Mouse (Mus musculus) layer of hippocampus, adult 9-10 months (tissue): ENCODE measurements around the gene Slc2a9.
A peak's percentile ranks its signal among the peaks of the same experiment; 100 is the strongest.

Experiments used
- DNase-seq: peaks from one replicate; pipeline ENCODE4 v3.0.0; 2022; ENCODE audit warnings: low spot score

The Slc2a9 gene

GRCm38 (mm10) chr5:38469891-38470578 lies 32.9 kb downstream of the Slc2a9 start:
- DNase-seq, result peak; percentile 42

GRCm38 (mm10) chr5:38466569-38467110 lies 36.3 kb downstream of the Slc2a9 start:
- no peak for DNase-seq

- DNase-seq, result no peak
Measured at GRCm38 (mm10) chr5:38461261-38461660, 41.7 kb downstream of the Slc2a9 start.

DNA sequence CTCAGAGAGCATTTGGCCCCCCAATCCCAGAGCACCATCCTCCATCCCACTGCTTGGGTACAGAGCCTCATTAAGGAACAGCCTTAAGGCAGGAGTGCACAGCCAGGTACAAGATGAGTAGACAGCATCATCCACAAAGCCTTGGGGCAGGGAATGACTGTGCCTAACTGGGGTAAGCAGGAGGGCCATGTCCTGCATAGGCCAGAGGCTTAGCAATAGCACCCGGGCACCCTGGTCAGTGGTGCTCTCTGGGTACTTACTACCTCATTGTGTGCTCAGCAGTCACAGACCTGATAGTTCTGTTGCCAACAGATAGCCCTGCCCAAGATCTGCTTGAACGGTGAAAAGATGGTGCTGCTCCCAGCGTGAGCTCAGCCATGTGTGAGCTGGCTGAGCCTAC lies 52.0 kb downstream of the Slc2a9 start:
- DNase-seq, result no peak

DNA sequence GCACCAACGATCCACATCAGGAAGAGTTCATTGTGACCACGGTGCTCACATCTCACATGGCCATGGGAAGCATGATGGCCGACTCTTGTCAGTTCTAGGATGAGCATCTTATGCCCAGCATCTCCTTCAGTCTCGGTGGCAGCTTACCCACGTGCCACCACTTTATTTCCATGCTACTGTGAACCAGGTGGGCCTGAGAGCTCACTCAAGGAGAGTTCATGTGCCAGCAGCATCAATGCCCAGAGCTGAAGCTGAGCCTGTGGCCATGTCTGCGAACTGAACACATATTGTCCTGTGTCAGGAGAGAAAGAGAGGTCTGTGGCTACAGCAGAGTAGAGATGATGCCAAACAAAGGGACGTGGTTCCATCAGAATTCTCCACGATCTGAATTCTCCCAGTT lies 53.3 kb downstream of the Slc2a9 start:
- no peak for DNase-seq

- no peak for DNase-seq
Measured at GRCm38 (mm10) chr5:38448121-38448520, 54.8 kb downstream of the Slc2a9 start.

- no peak for DNase-seq
Measured at GRCm38 (mm10) chr5:38446316-38446975, 56.5 kb downstream of the Slc2a9 start.

- DNase-seq, result no peak
Measured at GRCm38 (mm10) chr5:38441088-38441839, 61.7 kb downstream of the Slc2a9 start.

GRCm38 (mm10) chr5:38440252-38441005 lies 62.5 kb downstream of the Slc2a9 start:
- DNase-seq, result no peak

- no peak for DNase-seq
Measured at GRCm38 (mm10) chr5:38436681-38437080, 66.3 kb downstream of the Slc2a9 start.

DNA sequence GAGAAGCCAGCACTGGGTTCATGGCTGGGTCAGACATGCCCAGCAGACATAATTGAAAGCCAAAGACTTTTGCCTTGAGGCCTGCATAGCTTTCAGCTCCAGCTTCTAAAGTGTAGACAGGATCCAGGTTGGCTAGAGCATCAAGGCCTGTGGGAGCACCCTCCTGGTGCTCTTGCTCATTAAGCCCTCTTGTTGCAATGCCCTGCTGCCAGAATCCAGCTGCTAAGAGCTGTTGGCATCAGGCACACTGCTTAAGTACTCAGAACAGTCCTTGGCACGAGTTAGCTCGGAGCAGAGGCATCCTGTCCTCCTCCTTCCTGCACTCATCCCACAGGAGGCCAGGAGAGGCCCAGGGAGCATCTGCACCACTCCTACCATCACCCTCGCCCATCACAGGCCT lies 68.1 kb downstream of the Slc2a9 start:
- no peak for DNase-seq

DNA sequence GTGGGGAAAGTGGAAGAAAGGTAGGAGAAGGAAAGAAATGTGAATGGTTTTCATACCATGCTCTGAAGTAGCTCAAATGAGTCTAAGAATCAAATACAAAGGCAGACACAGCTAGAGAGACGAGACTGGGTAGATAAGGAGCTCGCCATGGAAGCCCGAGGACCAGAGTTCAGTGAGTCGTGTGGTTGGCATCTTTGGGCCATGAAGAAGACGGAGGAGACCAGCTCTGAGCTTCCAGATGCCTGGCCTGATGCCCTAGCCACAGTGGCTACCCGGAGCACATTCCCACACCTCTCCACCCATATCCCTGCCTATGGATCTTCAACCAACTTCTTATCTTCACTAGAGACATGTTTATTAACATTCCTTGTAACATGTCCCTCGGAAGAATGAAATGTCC lies 71.7 kb downstream of the Slc2a9 start:
- DNase-seq, result no peak

DNA sequence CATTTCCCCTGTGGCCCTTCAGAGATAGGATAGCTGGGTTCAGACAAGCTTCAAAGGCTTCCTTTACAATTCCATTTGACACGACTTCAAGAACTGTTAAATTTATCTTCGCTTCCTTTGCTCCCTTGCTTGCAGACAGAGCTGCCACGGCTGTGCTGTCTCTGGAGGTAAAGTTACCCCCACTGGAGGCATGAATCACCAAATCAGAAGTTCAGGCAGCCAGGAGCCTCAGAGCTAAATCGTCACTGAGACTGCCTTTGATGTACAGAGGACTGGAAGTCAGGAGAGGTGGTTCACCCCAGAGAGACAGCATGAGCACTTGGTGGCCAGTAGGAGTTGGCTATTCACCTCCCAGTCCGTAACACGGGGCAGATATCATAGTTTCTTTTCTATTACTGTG lies 73.8 kb downstream of the Slc2a9 start:
- no peak for DNase-seq

GRCm38 (mm10) chr5:38427757-38428156 lies 75.2 kb downstream of the Slc2a9 start:
- DNase-seq, result no peak

DNA sequence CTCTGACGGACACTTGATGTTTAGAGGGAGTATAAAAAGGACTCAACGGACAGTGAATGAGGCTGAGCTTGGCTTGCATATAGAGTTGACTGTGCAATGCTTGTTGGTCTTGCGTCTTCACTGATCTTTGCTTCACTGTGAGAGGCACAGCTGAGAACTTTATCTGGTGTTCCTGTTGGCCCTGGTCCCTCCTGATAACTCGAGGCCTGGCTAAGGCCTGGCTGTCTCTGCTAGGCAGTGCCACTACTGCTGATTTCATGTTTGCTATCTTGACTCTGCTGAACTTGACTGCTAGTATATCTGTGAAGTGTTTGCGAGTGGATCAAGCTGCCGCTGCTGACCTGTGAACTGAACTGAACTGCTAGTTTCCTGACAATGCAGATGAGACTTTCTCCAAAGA lies 77.4 kb downstream of the Slc2a9 start:
- no peak for DNase-seq

DNA sequence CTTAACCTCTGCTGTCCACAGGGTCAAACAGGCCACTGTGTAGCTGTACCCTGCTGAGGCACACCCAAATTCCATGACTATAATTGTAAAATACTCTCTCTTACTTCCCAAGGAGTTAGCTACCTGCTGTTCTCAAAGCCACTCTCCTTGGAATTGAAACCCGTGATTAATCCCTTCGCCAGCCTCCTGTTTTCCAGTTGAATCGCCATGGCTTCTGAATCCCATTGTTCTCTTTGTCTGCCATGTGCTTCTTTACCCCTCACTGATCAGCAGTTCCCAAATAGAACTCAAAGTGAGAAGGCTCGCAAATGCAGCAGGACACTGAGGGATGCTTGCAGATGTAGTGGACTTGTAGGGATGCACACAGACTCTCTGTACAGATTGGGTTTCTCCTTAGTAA lies 80.5 kb downstream of the Slc2a9 start:
- DNase-seq, result no peak

DNA sequence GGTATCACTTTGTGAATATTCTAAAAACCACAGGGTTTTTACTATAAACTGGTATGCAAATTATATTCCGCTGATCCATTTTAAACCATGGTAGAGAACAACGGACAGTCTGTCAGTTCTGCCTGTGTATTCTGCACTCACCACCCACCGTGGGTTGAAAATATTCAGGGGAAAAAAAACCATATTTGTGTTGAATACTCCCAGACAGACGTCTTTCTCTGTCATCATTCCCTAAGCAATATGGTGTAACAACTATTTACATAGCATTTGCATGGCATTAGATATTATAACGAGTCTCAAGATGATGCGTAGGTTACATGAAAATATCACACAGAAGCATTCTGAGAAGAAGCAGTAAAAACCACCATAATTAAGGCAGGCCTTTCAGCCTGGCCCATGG lies 84.1 kb downstream of the Slc2a9 start:
- DNase-seq, result peak; percentile 26

- no peak for DNase-seq
Measured at GRCm38 (mm10) chr5:38403612-38404011, 99.3 kb downstream of the Slc2a9 start.

DNA sequence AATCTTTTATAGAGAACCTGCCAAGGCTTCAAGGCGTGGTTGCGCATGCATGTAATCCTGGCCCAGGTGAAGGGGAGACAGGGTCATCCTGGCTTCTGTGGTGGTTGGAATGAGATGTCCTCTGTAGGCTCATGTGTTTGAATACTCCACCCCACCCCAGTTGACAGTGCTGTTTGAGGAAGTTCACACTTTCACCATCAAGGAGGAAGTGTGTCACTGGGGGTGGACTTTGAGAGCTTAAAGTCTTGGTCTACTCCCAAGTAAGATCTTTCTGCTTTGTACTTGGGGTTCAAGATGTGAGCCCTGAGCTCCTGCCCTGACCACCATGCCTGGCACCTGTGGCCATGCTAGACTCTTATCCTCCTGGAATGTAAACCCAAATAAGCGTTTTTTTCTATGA lies 100.7 kb downstream of the Slc2a9 start:
- DNase-seq, result no peak

DNA sequence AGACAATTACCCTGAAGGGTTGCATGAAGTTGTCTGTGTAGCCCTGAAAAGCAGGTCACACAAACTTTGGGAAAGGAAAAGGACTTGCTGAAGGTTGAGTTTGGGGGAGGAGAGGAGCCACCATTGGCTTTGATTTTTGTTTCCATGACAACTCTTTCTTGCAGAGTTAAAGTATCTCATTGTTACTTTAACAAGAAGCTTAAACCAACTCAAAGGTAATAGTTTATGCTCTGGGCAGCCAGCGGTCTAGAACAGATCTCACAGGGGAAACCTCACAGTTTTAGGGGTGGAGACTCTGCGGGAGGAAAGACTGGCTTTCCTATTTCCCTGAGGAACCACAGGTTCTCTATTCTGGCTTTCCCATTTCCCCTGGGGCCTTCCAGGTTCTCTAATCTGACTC lies 114.1 kb downstream of the Slc2a9 start:
- no peak for DNase-seq

- peak; percentile 47 for DNase-seq
Measured at GRCm38 (mm10) chr5:38388420-38388823, 114.5 kb downstream of the Slc2a9 start.

DNA sequence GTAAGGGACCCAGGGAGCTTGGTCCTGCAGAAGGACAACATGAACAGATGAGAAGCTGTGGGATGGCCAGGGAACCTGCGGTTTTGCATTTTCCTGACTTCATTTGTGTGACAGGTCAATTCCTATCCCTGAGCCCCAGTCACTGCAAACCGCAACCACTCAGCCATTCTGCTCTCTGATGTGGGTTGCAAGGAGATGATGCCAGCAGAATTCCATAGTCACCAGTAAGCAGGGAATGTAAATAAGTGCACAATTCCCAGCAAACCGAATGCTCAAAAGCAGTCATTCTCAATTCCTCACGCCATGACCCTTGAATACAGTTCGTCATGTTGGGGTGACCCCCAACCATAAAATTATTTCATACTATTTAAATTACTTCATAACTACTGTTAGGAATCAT lies 123.0 kb downstream of the Slc2a9 start:
- DNase-seq, result no peak
